Mouse (Mus musculus): ENCODE data around the gene Tshz2. TPM values are rescaled to one million over a fixed set of nuclear protein-coding genes. Genes with fewer than 3 reads are reported as not detected.

The Tshz2 gene
- polyA plus RNA-seq, 1 experiment from 2014 or later, result 43.1 TPM

DNA sequence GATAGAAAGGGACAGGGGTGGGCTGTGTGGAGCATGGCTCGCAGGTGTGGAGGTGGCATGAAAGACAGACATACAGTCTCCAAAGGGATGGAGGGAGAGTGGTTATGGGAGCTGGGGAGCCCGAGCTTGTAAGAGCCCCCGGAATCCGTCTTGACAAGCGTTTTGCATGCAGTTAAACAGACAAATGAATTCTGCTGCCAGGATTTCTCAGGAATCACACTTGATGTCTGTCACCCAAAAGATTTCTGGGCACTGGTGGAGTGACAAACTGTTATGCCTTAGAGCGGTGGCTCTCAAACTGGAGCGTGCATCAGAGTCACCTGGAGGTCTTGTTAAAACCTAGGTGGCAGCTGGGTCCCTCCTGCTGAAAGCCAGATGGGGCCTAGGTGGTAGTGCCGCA, 34.8 kb upstream of the Tshz2 start:
- CTCF ChIA-PET, result no interaction called here
- peaks cover 3% of the 10 kb centered on the region for H3K27me3 ChIP-seq
- no peak for ATAC-seq
- POLR2A ChIA-PET, result interaction anchor here (0.5 kb wide), 1 partner anchor 897 kb away, joined by 4 read pairs; no protein-coding TSS in a partner anchor
- in situ Hi-C loops (cut with MboI; ENCODE audit: low pct_unique_long_range_greater_than_20kb), result no loop called here
- TF ChIP-seq CTCF (IDR thresholded peaks at IDR 0.05), result no peak
- DNase-seq (ENCODE audit: low read depth, low spot score), result no peak

DNA sequence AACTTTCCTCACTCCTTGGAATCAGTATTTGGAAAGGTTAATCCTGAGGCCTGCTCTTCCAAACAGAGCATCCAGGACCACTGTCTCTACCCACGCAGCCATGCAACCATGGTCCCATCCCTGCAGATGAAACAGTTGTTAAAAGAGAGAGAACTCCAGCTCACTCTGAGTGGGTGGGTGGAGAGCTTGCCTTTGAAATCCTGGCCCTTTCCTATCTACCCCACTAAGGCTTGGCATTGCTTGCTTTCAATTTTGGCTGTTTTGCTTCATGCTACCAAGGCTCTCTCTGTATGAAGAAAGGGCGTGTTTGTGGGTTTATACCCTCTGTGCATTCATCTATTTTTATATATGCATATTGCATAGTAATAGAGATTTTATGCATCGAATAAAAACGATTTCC, 33.2 kb upstream of the Tshz2 start:
- no peak for TF ChIP-seq CTCF (IDR thresholded peaks at IDR 0.05)
- in situ Hi-C loops (cut with MboI; ENCODE audit: low pct_unique_long_range_greater_than_20kb), result no loop called here
- CTCF ChIA-PET, result no interaction called here
- H3K27me3 ChIP-seq, result peaks cover 3% of the 10 kb centered on the region
- POLR2A ChIA-PET, result no interaction called here
- DNase-seq (ENCODE audit: low read depth, low spot score) (no peak), ATAC-seq (no peak)

- in situ Hi-C loops (cut with MboI; ENCODE audit: low pct_unique_long_range_greater_than_20kb), result no loop called here
- peaks cover 3% of the 10 kb centered on the region for H3K27me3 ChIP-seq
- ATAC-seq (no peak), DNase-seq (ENCODE audit: low read depth, low spot score) (no peak)
- no peak for TF ChIP-seq CTCF (IDR thresholded peaks at IDR 0.05)
- ChIA-PET CTCF (no interaction called here), POLR2A (no interaction called here)
Measured at GRCm38 (mm10) chr2:169600163-169600562, 32.6 kb upstream of the Tshz2 start.

DNA sequence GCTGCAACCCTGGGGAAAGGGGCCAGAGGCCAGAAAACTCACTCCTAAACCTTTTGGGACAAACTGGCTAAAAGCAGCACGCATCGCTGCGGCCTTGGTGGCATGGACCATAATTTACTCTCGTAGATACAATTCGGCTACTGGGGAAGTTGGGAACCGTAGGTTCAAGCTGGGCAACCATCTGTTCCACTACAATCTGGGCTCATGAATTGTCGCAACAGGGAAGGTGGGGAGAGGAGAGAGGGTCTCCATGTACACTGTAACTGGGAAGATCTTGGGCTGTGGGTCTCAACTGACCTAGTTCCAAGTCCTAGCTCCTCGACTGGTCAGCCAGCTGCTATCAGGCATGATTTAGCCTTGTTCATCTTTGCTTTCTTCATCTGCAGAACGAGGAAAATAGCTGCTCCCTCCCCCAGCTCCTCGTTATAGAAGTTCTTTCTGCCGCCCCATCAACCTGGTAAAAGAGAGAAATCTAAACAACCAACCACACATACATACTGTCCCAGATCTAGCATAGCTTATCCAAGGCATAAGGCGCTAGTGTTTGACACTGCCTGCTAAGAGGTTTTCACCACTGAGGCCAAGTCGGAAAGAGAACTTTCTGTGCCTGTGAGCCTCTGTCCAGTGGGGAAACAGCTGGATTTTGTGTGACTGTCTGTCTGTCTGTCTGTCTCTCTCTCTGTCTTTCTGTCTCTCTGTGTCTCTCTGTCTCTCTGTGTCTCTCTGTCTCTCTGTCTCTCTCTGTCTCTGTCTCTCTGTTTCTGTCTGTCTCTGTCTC, 25.7 kb upstream of the Tshz2 start:
- ChIA-PET POLR2A (interaction anchor here (1.3 kb wide), 1 partner anchor 25 kb away, joined by 3 read pairs; no protein-coding TSS in a partner anchor), CTCF (interaction anchor here (1.3 kb wide), 1 partner anchor 11 kb away, joined by 3 read pairs; no protein-coding TSS in a partner anchor)
- in situ Hi-C loops (cut with MboI; ENCODE audit: low pct_unique_long_range_greater_than_20kb), result no loop called here
- DNase-seq (ENCODE audit: low read depth, low spot score) (no peak), ATAC-seq (no peak)
- TF ChIP-seq CTCF (IDR thresholded peaks at IDR 0.05), result no peak
- H3K27me3 ChIP-seq, result no peaks in the 10 kb centered on the region

GRCm38 (mm10) chr2:169607787-169608186, 25.0 kb upstream of the Tshz2 start:
- H3K27me3 ChIP-seq, result no peaks in the 10 kb centered on the region
- DNase-seq (ENCODE audit: low read depth, low spot score), result no peak
- ATAC-seq, result no peak
- ChIA-PET POLR2A (no interaction called here), CTCF (no interaction called here)
- in situ Hi-C loops (cut with MboI; ENCODE audit: low pct_unique_long_range_greater_than_20kb), result no loop called here
- no peak for TF ChIP-seq CTCF (IDR thresholded peaks at IDR 0.05)

- POLR2A ChIA-PET, result no interaction called here
- in situ Hi-C loops (cut with MboI; ENCODE audit: low pct_unique_long_range_greater_than_20kb), result no loop called here
Measured at GRCm38 (mm10) chr2:169609956-169610355, 22.9 kb upstream of the Tshz2 start.

DNA sequence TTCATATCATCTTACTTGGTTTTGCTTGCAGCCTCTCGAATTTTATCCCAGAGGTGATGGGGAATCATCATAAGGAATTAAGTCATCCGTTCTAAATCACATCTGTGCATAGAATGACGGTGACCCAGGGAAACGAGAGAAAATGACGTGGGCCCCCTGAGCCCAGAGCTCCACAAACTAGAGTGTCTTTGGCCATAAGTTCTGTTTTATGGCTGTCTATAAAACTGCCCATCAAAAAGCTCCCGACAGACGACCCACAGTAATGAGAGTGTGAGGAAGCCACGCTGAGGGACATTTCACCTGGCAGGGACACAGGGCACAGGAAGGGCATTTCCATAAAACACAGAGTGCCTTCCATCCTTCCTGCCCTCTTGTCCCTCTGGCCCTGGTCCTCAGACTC, 21.9 kb upstream of the Tshz2 start:
- H3K27me3 ChIP-seq, result no peaks in the 10 kb centered on the region
- ChIA-PET CTCF (no interaction called here), POLR2A (no interaction called here)
- in situ Hi-C loops (cut with MboI; ENCODE audit: low pct_unique_long_range_greater_than_20kb), result no loop called here
- TF ChIP-seq CTCF (IDR thresholded peaks at IDR 0.05), result no peak
- DNase-seq (ENCODE audit: low read depth, low spot score) (no peak), ATAC-seq (no peak)

More at GRCm38 (mm10) chr2:169609956-169610355, 22.9 kb upstream of the Tshz2 start:
- no peak for TF ChIP-seq CTCF (IDR thresholded peaks at IDR 0.05)
- DNase-seq (ENCODE audit: low read depth, low spot score), result no peak
- ATAC-seq, result no peak
- CTCF ChIA-PET, result no interaction called here
- no peaks in the 10 kb centered on the region for H3K27me3 ChIP-seq

DNA sequence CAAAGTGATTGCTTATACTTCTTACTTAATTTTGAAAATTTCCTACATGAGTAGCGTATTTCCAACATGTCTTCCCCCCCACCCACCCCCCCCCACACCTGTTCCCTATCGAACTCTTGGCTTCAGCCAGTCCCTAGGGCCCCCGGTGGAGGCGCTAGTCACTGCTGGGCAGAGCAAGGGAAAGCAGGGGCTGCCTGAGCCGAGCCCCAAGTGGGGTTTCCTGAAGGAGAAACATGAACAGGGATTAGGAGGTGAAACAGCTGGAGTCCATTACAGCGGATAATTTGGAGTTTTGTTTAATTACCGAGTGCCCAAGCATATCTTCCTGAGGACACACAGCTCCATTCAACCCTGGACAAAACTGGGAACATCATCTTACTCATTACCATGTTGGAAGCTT, 21.3 kb upstream of the Tshz2 start:
- POLR2A ChIA-PET, result no interaction called here
- CTCF ChIA-PET, result interaction anchor here (2.0 kb wide), 1 partner anchor 12 kb away, joined by 5 read pairs; no protein-coding TSS in a partner anchor
- in situ Hi-C loops (cut with MboI; ENCODE audit: low pct_unique_long_range_greater_than_20kb), result no loop called here
- no peak for DNase-seq (ENCODE audit: low read depth, low spot score)
- no peak for ATAC-seq
- H3K27me3 ChIP-seq, result no peaks in the 10 kb centered on the region
- no peak for TF ChIP-seq CTCF (IDR thresholded peaks at IDR 0.05)

DNA sequence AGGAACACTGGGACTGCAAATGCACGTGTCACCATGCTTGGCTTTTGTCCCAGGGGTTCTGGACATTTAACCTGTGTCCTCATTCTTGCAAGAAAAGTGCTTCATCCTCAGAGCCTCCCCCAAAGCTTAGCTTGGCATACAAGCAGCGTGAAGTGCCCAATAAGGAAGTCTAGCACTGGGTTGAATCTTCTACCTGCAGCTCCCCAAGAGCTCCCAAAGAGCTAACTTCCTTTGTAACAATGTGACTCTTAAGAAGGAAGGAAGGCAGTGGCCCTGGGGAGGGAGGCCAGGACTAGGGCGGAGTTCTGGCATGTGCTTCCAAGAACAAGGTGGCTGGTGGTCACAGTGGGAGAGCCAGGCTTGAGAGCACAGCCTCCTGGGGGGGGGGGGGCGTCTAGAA, 18.1 kb upstream of the Tshz2 start:
- DNase-seq (ENCODE audit: low read depth, low spot score) (no peak), ATAC-seq (no peak)
- no peak for TF ChIP-seq CTCF (IDR thresholded peaks at IDR 0.05)
- H3K27me3 ChIP-seq, result no peaks in the 10 kb centered on the region
- POLR2A ChIA-PET, result no interaction called here
- CTCF ChIA-PET, result no interaction called here
- in situ Hi-C loops (cut with MboI; ENCODE audit: low pct_unique_long_range_greater_than_20kb), result no loop called here

DNA sequence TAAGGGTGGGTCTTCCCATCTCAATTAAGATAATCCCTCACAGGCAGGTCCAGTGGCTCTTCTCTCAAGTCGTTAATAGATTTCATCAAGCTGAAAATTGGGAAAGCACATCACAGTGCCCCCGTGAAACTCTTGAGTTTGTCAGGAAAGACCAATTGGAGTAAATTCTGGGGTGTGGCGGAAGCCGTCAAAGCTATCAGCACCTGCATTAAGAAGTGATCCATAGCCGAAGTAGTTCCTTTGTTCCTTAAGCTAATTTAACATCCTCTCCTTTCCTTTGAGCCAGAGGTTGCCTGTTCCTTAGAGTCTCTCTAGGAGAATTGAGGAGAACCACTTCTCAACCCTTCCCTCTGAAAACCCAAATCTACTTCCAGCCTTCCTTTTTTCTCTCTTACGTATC, 16.8 kb upstream of the Tshz2 start:
- POLR2A ChIA-PET, result interaction anchor here (0.9 kb wide), 1 partner anchor 14 kb away, joined by 3 read pairs; no protein-coding TSS in a partner anchor

GRCm38 (mm10) chr2:169621201-169621710, 11.6 kb upstream of the Tshz2 start:
- ChIA-PET CTCF (no interaction called here), POLR2A (interaction anchor here (1.0 kb wide), 1 partner anchor 10 kb away, joined by 5 read pairs; no protein-coding TSS in a partner anchor)
- no peak for ATAC-seq
- in situ Hi-C loops (cut with MboI; ENCODE audit: low pct_unique_long_range_greater_than_20kb), result no loop called here
- DNase-seq (ENCODE audit: low read depth, low spot score), result no peak
- no peak for TF ChIP-seq CTCF (IDR thresholded peaks at IDR 0.05)
- no peaks in the 10 kb centered on the region for H3K27me3 ChIP-seq

More for the DNA sequence above, 16.8 kb upstream of the Tshz2 start:
- ATAC-seq (no peak), DNase-seq (ENCODE audit: low read depth, low spot score) (no peak)
- TF ChIP-seq CTCF (IDR thresholded peaks at IDR 0.05), result no peak
- no peaks in the 10 kb centered on the region for H3K27me3 ChIP-seq
- in situ Hi-C loops (cut with MboI; ENCODE audit: low pct_unique_long_range_greater_than_20kb), result no loop called here
- CTCF ChIA-PET, result no interaction called here

Data from Patski (cell line).